Mouse (Mus musculus): ENCODE data around the gene Ddx19a.
"Not testable (repeated sequence)": the region's sequence is repeated elsewhere in the genome, so short reads cannot be mapped to it uniquely, and the experiment has no call there.

Ddx19a gene

DNA sequence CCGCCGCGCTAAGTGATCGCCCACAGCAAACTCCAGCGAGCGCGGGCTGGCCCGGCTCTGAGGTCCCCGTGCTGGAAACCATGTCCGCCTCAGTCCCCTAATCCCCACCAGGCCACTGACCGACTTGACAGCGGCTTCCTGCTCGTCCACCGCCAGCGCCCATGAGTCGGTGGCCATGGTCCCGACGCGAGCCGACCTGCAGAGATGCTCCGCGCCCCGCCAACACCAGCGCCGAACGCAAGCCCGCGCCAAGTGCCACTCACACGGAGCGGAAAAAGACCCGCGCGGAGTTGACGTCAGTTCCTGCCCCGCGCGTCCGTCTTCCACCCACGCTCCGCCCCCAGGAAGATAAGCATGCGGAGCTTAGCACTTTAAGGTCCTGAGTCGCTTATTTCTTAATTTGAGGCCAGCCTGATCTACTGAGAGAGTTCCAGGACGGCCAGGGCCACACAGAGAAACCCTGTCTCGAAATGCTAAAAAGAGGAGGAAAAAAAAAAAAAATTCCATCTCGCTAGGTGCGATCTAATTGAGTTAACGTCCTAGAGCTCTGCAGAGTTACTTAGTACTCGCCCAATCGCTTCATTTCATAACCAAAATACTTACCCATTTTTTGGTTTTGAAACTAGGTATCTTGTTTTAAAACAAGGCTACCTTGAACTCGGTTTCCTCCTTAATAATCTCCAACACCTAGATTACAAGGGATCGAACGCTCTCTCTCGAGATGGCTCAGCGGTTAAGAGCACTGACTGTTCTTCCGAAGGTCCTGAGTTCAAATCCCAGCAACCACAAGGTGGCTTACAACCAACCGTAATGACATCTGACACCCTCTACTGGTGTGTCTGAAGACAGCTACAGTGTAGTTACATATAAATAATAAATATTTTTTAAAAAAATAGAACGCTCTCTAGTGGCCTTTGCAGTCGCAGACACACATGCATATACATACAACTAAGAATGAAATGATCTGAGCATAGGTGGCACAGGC is at the start of gene Ddx19a:
Ddx19a (minus strand) TSS at position 254 of the 985 bp plus-strand sequence.
- DNase-seq (ENCODE audit: low read depth), result peak; percentile 96

DNA sequence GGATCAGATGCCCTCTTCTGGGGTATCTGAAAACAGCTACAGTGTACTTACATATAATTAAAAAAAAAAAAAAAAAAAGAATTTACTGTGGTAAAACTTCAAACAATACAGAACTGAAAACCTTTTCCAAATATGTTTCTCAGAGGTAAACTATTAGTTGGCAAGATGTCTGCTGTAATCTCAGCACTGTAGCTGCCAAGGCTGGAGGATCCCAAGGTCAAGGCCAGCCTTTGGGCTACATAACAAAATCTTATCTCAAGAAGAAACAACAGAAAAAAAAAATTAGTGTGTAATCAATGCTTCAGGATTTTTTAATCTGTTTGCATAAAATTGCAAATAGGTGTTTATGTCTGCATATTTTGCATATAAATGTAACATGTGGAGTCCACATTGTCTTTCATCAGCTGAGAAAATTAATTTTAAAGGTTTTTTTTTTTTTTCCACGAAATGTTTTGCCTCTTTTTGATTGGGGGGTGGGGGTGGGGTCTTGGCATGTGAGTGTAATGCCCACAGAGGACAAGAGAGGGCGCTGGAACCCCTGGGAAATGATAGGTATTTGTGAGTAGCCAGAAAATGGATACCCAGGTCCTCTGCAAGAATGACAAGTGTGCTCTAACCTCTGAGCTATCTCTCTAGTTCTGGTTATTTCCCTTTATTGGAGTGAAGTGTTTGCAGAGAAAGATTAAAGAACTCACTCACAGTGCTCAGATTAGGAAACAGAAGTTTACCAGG is 46.6 kb upstream of the Ddx19a start:
- DNase-seq (ENCODE audit: low read depth), result peak; percentile 51

DNA sequence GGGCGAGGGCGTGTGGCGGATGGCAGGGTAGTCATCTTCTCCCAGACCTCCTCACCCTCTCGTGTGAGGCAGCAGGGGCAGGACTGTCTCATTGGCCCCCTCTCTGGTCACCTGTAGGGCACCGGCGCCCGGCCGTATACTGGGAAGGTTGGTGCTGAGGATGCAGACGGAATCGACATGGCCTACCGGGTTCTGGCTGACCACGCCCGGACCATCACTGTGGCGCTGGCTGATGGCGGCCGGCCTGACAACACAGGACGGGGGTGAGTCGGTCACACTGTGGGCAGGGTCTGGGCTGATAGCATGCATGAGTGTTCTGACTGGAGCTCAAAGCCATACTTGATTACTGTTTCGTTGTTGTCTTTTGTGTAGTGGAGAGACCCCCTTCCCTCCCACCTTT is 44.9 kb upstream of the Ddx19a start:
- no peak for DNase-seq (ENCODE audit: low read depth)

DNA sequence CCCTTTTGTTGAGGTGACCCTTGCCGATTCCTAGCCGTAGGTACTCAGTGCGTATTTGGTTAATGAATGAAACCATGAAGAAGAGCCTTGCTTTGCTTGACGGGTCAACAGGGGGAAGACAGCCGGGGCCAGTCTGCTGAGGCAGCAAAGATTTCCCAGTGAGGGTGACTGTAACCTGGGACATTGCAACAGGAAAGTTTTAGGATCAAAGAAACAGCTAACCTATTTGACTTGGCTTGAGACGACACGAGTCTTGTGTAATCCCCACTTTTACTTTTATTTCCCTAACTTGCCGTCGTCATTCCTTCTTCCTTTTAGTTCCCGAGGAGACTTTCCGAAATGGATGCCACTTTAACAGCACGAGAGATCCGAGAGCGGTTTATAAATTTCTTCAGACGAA is 39.0 kb upstream of the Ddx19a start:
- no peak for DNase-seq (ENCODE audit: low read depth)

DNA sequence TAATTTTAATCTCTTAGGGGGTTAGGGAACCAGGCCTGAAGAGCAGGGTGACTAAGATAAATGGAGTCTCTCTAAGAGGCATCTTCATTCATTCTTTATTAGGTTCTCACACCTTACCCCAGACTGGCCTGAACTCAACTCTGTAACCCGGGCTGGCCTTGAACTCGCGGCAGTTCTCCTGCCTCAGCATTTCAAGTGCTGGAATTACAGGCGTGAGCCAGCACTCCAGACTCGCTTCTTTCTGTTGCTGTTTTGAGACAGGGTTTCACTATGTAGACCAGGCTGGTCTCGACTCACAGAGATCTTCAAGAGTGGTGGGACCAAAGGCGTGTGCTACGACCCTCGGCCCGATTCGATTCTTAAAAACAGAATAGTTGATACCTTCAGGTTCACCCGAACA is 36.7 kb upstream of the Ddx19a start:
- no peak for DNase-seq (ENCODE audit: low read depth)

DNA sequence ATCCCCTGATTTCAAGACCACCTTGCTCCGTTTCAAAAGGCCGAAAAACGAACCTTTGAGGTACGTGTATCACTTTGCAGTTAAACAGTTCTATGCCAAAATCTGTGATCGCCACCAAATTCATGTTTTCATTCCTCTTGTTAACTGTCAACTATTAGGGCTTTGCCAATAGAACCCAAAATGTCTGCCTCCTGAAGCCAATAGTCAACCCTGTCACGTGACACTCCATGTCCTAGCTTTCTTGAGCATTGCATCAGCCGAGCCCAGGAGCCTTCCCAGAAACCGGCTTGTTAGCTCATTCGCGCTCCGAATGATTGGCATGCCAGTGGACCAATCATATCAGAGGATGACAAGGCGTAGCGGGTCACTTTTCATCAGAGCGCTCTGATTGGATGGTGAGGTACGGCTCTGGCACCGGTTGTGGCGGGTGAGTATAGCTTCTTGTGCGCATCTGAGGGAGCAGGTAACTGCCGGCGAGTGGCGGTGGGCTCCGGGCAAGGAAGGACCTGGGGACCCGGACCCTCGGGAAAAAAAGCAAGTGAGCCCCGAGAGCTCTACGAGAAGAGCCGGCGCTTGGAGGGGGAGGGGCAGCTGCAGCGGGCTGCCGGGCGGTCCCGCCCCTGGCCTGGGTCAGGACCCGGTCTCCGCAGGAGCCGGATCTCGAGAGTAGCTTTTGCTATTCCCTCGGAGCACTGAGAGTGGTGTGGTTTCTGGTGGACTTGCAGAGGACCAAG is 36.0 kb upstream of the Ddx19a start:
- DNase-seq (ENCODE audit: low read depth), result peak; percentile 100

DNA sequence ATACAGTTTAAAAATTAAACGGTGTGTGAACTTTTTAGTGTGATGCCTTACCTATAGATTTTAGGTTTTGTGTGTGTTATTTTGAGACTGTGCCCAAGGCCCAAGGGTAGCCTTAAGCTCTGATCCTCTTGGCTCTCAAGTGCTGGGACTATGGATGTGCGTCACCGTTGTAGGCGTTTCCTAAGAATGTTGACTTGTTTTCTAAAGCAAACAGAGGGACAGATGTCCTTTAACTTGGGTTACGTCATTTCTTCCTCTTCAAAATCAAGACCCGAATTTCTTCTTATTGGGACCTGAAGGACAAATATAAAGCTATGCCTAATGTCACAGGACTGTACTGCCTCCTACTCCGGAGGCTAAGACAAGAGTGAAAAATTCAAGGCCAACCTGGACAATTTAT is 35.3 kb upstream of the Ddx19a start, which contains the start of gene Aars:
Aars (plus strand) TSS at position 229 of the 400 bp plus-strand sequence.
- peak; percentile 28 for DNase-seq (ENCODE audit: low read depth)

DNA sequence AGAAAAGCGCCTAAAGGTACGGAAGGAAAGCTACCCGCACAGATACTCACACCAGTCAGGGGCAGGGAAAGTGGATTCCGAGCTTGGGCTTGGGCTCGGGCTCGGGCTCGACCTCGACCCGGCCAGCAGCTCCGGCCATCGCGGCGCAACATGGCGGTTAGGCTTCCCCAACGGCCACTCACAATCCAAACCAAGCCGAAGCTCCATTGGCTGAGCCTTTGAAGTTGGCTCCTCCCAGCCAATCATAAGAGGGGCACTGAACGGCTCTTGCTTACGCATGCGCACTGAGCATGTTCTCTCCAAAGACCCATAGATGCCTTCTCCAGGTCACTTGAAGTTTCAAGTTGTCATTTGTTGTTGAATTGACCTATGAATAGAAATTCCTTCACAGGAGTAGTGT is 34.0 kb upstream of the Ddx19a start, which contains the start of gene Ddx19b:
Ddx19b (minus strand) TSS at position 180 of the 400 bp plus-strand sequence.
- no peak for DNase-seq (ENCODE audit: low read depth)

DNA sequence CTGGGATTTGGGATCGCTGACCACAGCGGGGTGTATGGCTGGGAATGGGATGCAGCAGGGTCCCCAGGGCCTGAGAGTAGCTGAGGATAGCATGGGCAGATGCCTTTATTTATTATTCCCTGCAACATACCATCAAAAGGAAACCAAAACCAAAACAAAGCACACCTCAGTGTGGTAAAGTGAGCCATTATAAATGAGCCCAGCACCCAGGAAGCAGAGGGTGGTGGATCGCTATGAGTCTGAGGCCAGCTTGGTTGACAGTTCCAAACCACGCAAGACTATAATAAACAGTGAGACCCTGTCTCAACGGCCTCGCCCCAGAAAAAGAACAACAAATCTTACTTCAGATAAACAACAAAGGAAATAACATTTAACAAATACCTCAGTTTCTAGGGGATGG is 32.4 kb upstream of the Ddx19a start:
- DNase-seq (ENCODE audit: low read depth), result peak; percentile 86

DNA sequence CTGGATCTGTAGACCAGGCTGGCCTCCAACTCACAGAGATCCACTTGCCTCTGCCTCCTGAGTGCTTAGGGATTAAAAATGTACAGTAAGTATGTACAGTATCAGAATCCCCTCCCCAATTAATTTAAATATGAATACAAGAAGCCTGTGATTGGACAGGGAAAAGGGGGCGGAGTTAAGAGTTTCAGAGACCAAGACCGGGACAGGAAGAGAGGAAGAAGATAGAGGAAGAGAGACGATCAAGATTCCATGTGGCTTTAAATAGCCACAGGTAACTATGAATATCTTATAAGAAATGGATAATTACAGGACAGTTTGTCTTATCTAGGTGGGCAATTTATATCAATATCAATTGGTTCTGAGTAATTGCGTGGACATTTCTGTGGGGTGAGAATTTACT is 32.0 kb upstream of the Ddx19a start:
- DNase-seq (ENCODE audit: low read depth), result peak; percentile 88

DNA sequence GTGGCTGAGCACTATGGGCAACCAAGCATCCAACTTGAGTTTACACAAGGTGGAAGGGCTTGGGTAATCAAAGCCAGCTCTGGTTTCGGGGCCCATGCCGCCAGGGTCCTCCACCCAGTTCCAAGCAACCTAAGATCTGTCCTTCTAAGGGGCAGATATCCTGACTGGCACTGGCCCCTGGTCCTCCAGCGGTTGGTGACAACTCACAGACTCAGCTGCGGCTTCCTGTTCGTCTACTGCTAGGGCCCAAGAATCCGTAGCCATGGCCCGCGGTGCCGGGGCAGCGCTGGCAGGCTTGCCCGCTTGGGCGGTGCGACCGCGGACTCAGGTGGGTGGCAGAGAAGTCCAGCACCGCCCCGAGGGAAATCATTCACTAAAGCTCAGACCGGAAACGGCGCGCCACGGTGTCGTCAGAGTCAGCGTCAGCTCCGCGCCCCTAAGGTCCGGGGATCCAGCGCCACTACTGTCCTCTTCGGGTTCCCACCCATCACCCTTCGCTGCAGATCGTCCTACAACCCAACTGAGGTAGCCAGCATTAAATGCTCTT is 29.9 kb upstream of the Ddx19a start:
- peak; percentile 93 for DNase-seq (ENCODE audit: low read depth)

DNA sequence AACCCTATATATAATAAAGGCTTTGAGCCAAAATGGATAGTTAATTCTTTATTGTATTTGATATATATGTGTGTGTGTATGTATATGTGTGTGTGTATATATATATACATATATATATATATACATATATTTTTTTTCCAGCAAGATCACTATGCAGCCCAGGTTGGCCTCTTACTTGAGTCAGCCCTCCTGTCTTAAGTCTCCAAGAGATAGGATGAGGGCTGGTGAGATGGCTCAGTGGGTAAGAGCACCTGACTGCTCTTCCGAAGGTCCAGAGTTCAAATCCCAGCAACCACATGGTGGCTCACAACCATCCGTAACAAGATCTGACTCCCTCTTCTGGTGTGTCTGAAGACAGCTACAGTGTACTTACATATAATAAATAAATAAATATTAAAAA is 29.0 kb upstream of the Ddx19a start:
- not testable (repeated sequence) for DNase-seq (ENCODE audit: low read depth)

DNA sequence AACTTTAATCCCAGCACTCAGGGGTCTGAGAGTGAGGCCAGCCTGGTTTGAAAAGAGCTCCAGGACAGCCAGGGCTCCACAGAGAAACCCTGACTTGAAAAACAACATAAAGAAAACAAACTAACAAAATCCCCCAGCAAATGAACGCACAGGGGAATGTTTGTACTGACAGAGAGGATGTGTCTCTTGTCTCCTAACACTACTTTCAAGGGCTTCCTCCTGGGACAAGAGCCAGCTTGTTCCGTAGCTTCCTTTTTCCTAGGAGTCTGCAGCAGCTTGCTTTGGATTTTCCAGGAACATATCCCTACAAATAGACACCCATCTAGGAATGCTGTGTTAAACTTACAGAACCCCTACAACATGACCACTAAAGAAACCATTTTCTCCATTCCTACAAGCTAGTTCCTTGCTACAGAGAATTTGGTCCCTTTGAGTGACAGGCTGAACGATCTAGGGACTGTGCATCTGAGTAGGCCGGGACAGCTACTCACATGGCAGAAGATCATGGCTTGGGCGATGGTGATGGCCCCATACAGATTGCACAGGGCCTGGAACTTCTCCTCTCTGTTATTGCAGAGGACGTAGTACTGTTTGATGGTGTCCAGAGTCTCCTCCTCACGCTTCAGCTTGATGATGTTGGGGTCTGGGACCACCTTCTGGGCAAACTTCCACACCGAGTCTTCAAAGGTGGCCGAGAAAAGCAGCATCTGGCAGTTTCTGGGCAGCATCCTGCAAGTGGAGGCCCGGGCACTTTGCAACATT is 12.8 kb upstream of the Ddx19a start:
- DNase-seq (ENCODE audit: low read depth), result not testable (repeated sequence)

DNA sequence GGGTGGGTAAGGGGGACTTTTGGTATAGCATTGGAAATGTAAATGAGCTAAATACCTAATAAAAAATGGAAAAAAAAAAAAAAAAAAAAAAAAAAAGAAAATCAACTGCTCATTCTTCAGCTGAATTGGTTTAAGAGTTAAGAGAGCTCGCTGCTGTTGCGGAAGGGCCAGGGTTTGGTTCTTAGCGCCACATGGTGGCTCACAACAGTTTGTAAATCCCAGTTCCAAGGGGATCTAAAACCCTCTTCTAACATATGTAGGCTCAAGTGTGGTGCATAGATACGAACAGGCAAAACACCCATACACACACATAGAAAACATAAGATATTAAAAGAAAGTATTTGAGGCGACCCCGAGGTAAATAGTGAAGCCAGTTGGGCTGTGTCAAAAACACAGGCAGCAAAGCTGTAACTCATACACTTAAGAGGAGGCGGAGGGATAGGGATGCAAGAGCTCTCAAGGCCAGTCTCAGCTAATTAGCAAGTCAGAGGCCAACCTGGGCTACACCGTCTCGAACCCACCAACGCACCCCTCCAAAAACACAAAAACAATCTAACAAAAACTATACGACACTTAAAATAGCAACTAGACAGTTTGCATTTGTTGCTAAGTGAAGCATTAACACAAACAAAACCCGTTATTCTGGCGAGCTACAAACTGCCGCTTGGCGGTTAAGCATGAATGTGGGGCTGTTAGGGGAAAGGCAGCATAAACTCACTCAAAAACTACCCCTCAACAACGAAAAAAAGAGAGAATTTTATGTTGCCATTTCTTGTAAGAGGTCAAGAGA is 764 bp downstream of the Ddx19a start:
- DNase-seq (ENCODE audit: low read depth), result peak; percentile 70

DNA sequence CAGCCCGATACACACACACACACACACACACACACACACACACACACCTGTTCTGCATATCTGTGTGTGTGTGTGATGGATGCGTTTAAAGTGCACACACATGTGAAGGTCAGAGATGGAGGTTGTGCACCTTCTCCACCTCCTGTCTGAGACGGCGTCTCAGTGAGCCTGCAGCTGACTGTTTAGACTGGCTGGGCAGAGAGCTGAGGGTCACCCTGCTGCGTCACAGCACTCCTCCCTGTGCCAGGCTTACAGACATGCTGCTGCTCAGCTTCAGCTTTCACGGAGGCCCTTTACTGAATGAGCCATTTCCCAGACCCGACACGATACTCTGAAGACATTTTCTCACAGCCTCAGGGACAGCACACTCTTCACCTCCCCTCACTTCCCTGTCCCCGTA is 7.6 kb downstream of the Ddx19a start:
- DNase-seq (ENCODE audit: low read depth), result no peak

DNA sequence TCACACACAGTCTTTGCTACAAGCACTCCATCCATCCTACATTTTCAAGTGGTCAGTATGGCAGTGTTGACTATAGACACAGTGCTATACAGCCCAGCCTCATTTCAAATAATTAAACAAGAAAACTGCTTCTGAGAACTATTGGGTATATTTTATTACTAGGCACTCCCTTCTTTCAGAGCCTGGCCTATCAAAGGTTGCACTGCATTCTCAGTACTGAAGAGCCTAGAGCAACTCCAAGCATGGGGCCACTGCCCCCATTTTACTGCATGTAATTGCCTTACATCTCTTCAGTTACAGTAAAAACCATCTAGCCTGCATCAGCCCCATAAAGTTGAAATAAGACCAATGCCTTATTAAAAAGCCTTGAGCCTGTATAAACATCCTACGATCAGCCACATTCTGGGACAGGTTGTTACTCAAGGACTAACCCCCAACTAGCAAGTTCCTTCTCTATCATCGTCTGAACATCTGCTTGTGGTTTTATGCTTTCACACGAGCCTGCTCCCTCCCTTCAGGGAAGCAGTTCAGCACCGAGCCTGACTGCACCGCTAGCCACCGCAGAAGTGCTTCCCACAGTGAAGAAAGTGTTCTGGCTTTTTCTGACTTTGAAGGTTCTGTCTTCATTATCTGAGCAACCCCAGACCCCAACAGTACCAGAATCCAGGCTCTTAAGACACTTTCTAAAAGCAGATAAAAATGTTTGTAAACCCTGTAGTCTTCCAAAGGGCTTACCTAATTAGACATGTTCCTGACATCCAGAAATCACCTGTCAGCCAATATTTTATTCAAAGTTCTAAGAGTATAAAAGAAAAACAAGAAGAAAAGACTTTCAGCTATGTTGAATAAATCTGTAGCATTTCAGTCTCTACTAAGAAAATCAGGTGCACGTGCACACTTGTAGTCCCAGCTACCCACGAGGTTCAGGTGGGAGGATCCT is 9.5 kb downstream of the Ddx19a start:
- DNase-seq (ENCODE audit: low read depth), result no peak

DNA sequence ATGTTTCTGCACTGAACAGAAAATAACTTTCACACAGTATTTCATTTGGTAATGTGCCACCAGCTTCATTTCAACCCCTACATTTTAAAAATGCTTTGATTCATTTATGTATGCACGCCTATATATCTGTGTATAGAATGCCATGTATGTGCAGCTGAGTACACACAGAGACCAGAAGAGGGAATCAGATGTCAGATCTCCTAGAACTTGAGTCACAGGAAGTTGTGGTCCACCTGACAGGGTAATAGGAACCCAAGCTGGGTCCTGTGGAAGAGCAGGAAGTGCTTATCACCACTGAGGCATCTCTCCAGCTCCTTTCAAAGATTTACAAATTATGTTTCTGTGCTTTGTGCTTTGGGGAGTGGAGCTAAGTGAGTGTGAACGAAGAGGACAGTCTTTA is 16.3 kb downstream of the Ddx19a start:
- peak; percentile 50 for DNase-seq (ENCODE audit: low read depth)

DNA sequence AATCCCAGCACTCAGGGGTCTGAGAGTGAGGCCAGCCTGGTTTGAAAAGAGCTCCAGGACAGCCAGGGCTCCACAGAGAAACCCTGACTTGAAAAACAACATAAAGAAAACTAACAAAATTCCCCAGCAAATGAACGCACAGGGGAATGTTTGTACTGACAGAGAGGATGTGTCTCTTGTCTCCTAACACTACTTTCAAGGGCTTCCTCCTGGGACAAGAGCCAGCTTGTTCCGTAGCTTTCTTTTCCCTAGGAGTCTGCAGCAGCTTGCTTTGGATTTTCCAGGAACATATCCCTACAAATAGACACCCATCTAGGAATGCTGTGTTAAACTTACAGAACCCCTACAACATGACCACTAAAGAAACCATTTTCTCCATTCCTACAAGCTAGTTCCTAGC is 19.6 kb downstream of the Ddx19a start:
- DNase-seq (ENCODE audit: low read depth), result not testable (repeated sequence)

DNA sequence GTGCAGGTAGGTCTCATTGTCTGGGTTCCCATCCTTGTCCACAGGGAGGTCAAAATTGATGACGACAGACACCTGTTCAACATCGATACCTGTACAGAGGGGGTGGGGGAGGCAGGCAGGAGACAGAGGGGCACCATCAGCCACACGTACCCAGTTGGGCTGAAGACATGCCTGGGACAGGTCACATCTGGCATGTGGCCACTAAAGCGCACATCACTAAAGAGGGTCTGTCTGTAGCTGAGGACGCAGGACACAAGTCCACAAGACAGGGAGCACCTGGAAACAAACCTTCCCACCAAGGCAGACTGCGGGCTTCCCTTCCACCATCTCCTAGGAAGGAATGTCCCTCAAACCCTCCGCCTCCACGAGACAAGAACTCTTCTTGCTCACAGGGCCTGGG is 21.1 kb downstream of the Ddx19a start:
- not testable (repeated sequence) for DNase-seq (ENCODE audit: low read depth)

All from induced T-regulatory cell, adult 2 months (primary cell).